12 mouse cellular contexts compared by ENCODE assay signal in the genomic region with DNA sequence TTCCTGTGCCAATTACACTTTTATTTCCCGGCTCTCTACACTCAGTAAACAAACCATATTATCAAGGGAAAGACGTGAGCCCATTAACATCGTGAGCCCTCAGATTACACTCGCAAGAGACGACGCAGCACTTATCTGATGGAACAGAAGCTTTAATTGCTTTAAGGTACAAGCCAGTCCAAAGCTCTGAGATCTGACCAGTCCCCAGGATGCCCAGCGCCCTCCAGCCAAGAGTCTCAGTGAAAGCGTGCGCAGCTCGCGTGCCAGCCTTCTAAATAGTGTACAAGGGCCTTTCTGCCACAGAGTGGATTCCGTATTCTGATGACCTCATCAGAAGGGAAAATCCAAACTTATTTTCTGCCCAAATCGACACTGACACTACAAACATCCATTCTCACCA. TPM values are rescaled to one million over a fixed set of nuclear protein-coding genes. Genes with fewer than 3 reads are reported as not detected.
A peak's percentile ranks its signal among the peaks of the same experiment; 100 is the strongest.
DNase-seq lines count a peak whose midpoint lies in the region; ATAC-seq lines count a peak whose summit lies in the region.
"Had no signal": no experiment of that assay in that cellular context is flagged by ENCODE, and none has a peak within 500 bp of the region (broad histone marks: within the 10 kb centered on the region; RNA-seq: fewer than 3 reads in every experiment).

No protein-coding gene starts in this region.

- no peak overlapping the region for H3K9ac ChIP-seq in heart, embryonic 14.5 days (ENCODE audit: low read length)
- H3K9ac ChIP-seq in hindbrain, embryonic 13.5 days, result no peak overlapping the region
- H3K9ac ChIP-seq: midbrain, embryonic 12.5 days had no signal

- 5% methylated on average over 13 of the region's 13 CpGs for WGBS in heart, embryonic 14.5 days
- 4% methylated on average over 13 of the region's 13 CpGs for WGBS in embryonic facial prominence, embryonic 10.5 days
- 8% methylated on average over 13 of the region's 13 CpGs for WGBS in hindbrain, embryonic 13.5 days

- peaks cover 2 to 18% of the 10 kb centered on the region in 2 experiments for H3K4me1 ChIP-seq in heart, embryonic 14.5 days (ENCODE audit: control insufficient read depth in 2 of 2, insufficient read depth in 2 of 2, low read length in 2 of 2)
- peaks cover 22% of the 10 kb centered on the region for H3K4me1 ChIP-seq in embryonic facial prominence, embryonic 10.5 days
- peaks cover 17% of the 10 kb centered on the region for H3K4me1 ChIP-seq in hindbrain, embryonic 13.5 days (replicated peaks)

- peaks cover 92% of the 10 kb centered on the region for H3K27me3 ChIP-seq in heart, embryonic 14.5 days (ENCODE audit: control insufficient read depth, insufficient read depth, low read length)
- H3K27me3 ChIP-seq in embryonic facial prominence, embryonic 10.5 days (replicated peaks; ENCODE audit: low read depth, poor library complexity, severe bottlenecking), result peaks cover 99% of the 10 kb centered on the region
- peaks cover 93% of the 10 kb centered on the region for H3K27me3 ChIP-seq in hindbrain, embryonic 13.5 days

- no peaks in the 10 kb centered on the region for H3K9me3 ChIP-seq in heart, embryonic 14.5 days (ENCODE audit: control insufficient read depth, low read length)
- H3K9me3 ChIP-seq in embryonic facial prominence, embryonic 10.5 days, result no peaks in the 10 kb centered on the region
- H3K9me3 ChIP-seq in hindbrain, embryonic 13.5 days, result no peaks in the 10 kb centered on the region
- H3K9me3 ChIP-seq: midbrain, embryonic 12.5 days had no signal

- DNase-seq in heart, adult 18-20 months, result no peak
- DNase-seq in embryonic facial prominence, embryonic 10.5 days (ENCODE audit: low spot score), result peak; percentile 23
- DNase-seq in mesoderm, embryonic 11.5 days (ENCODE audit: low read depth, low spot score), result peak; percentile 19
- no peak for DNase-seq in left cerebral cortex, adult 18-20 months (ENCODE audit: low spot score in 2 of 2)
- DNase-seq in B cell, adult 2 months, result no peak
- DNase-seq: cerebellum, adult 8-10 months; gastrocnemius, postnatal 14 days; kidney, adult 2 months had no signal

- H3K36me3 ChIP-seq in heart, embryonic 14.5 days (ENCODE audit: control insufficient read depth, insufficient read depth, low read length), result no peaks in the 10 kb centered on the region
- no peaks in the 10 kb centered on the region for H3K36me3 ChIP-seq in embryonic facial prominence, embryonic 10.5 days (replicated peaks)
- no peaks in the 10 kb centered on the region for H3K36me3 ChIP-seq in hindbrain, embryonic 13.5 days
- H3K36me3 ChIP-seq: midbrain, embryonic 12.5 days had no signal

- ATAC-seq in heart, embryonic 14.5 days (ENCODE audit: insufficient number of reproducible peaks, insufficient read depth, low FRiP score, low read depth), result no peak
- no peak for ATAC-seq in hindbrain, embryonic 13.5 days (ENCODE audit: low FRiP score)

- peak overlapping the region; percentile 92 for H3K4me2 ChIP-seq in heart, embryonic 14.5 days (ENCODE audit: low read length)
- H3K4me2 ChIP-seq in hindbrain, embryonic 13.5 days, result peak overlapping the region; percentile 93

- no peak overlapping the region for H3K27ac ChIP-seq in heart, embryonic 14.5 days (replicated peaks in 1 of 2; ENCODE audit: control insufficient read depth in 1 of 2, insufficient read depth in 1 of 2, low read depth in 2 of 2, low read length in 2 of 2)
- H3K27ac ChIP-seq in embryonic facial prominence, embryonic 10.5 days (replicated peaks), result no peak overlapping the region
- H3K27ac ChIP-seq in hindbrain, embryonic 13.5 days, result no peak overlapping the region
- H3K27ac ChIP-seq: midbrain, embryonic 12.5 days had no signal

- H3K4me3 ChIP-seq in heart, embryonic 14.5 days (ENCODE audit: control insufficient read depth in 1 of 2, insufficient read depth in 1 of 2, low read depth in 1 of 2, low read length in 2 of 2), result 0 out of 4 replicates have a peak overlapping the region, but pooled peaks of 1 of the 2 experiments have one; percentile 50
- H3K4me3 ChIP-seq in embryonic facial prominence, embryonic 10.5 days, result peak overlapping the region; percentile 63; the same call in 1 of the 2 replicates
- peak overlapping the region; percentile 56; the same call in 1 of the 2 replicates for H3K4me3 ChIP-seq in hindbrain, embryonic 13.5 days

RNA-seq across cellular contexts. Expression of gene Hoxd1, which starts 0.8 kb away (rescaled TPM):
- not detected in 2 replicates for polyA plus RNA-seq in heart, embryonic 14.5 days (2014; fragmentation: Nextera tagmentation; extraction: Ambion mirVana)
- not detected for total RNA-seq in heart, adult 18-20 months (2021)
- polyA plus RNA-seq in embryonic facial prominence, embryonic 10.5 days (2016; fragmentation: Nextera tagmentation; extraction: Ambion mirVana), result 0.20 and 0.39 TPM in 2 replicates
- 1.6 and 2.5 TPM in 2 replicates for polyA plus RNA-seq in hindbrain, embryonic 13.5 days (2015; fragmentation: Nextera tagmentation; extraction: Ambion mirVana)
- not detected for total RNA-seq in left cerebral cortex, adult 18-20 months (2021)
- total RNA-seq: gastrocnemius, postnatal 14 days had no signal
- polyA plus RNA-seq: liver, embryonic 16.5 days had no signal

RNA-seq across cellular contexts. Expression of gene Gm28230, which starts 35.4 kb away (rescaled TPM):
- 0.05 TPM in 1 of 2 replicates, not detected in the other for polyA plus RNA-seq in heart, embryonic 14.5 days (2014; fragmentation: Nextera tagmentation; extraction: Ambion mirVana)
- total RNA-seq in heart, adult 18-20 months (2021), result not detected
- polyA plus RNA-seq in embryonic facial prominence, embryonic 10.5 days (2016; fragmentation: Nextera tagmentation; extraction: Ambion mirVana), result not detected in 2 replicates
- 1.3 and 1.5 TPM in 2 replicates for polyA plus RNA-seq in hindbrain, embryonic 13.5 days (2015; fragmentation: Nextera tagmentation; extraction: Ambion mirVana)
- total RNA-seq in left cerebral cortex, adult 18-20 months (2021), result not detected
- polyA plus RNA-seq: liver, embryonic 16.5 days; midbrain, embryonic 12.5 days had no signal

RNA-seq across cellular contexts. Expression of gene Hoxd4, which starts 50.2 kb away (rescaled TPM):
- 0.34 TPM in 1 of 2 replicates, not detected in the other for polyA plus RNA-seq in heart, embryonic 14.5 days (2014; fragmentation: Nextera tagmentation; extraction: Ambion mirVana)
- under 1 TPM; 0.25 to 0.26 TPM for total RNA-seq in heart, adult 18-20 months (2021)
- polyA plus RNA-seq in embryonic facial prominence, embryonic 10.5 days (2016; fragmentation: Nextera tagmentation; extraction: Ambion mirVana), result not detected in 2 replicates
- 4.1 and 4.2 TPM in 2 replicates for polyA plus RNA-seq in hindbrain, embryonic 13.5 days (2015; fragmentation: Nextera tagmentation; extraction: Ambion mirVana)
- not detected for total RNA-seq in left cerebral cortex, adult 18-20 months (2021)
- polyA plus RNA-seq: liver, embryonic 16.5 days; midbrain, embryonic 12.5 days had no signal

RNA-seq across cellular contexts. Expression of gene Hoxd3, which starts 50.2 kb away (rescaled TPM):
- polyA plus RNA-seq in heart, embryonic 14.5 days (2014; fragmentation: Nextera tagmentation; extraction: Ambion mirVana), result 0.23 TPM in 1 of 2 replicates, not detected in the other
- total RNA-seq in heart, adult 18-20 months (2021), result not detected
- polyA plus RNA-seq in embryonic facial prominence, embryonic 10.5 days (2016; fragmentation: Nextera tagmentation; extraction: Ambion mirVana), result 1.7 and 6.9 TPM in 2 replicates
- 76.0 and 82.5 TPM in 2 replicates for polyA plus RNA-seq in hindbrain, embryonic 13.5 days (2015; fragmentation: Nextera tagmentation; extraction: Ambion mirVana)
- total RNA-seq in left cerebral cortex, adult 18-20 months (2021), result not detected
- total RNA-seq: gastrocnemius, postnatal 14 days had no signal
- polyA plus RNA-seq: midbrain, embryonic 12.5 days had no signal

RNA-seq across cellular contexts. Expression of gene Hoxd8, which starts 57.5 kb away (rescaled TPM):
- 0.36 and 0.61 TPM in 2 replicates for polyA plus RNA-seq in heart, embryonic 14.5 days (2014; fragmentation: Nextera tagmentation; extraction: Ambion mirVana)
- 1 to 10 TPM in 1 of 2 experiments, under 1 TPM in 1; 0.65 to 2.3 TPM for total RNA-seq in heart, adult 18-20 months (2021)
- polyA plus RNA-seq in embryonic facial prominence, embryonic 10.5 days (2016; fragmentation: Nextera tagmentation; extraction: Ambion mirVana), result not detected in 2 replicates
- 0.79 and 1.5 TPM in 2 replicates for polyA plus RNA-seq in hindbrain, embryonic 13.5 days (2015; fragmentation: Nextera tagmentation; extraction: Ambion mirVana)
- not detected for total RNA-seq in left cerebral cortex, adult 18-20 months (2021)

Comparison
In these comparisons a context has a peak if more than half of its experiments do, and no peak if none do; other contexts are left out.
1. DNase-seq: peak in embryonic facial prominence, embryonic 10.5 days (single experiment) and mesoderm, embryonic 11.5 days (single experiment); none in heart, adult 18-20 months (0 of 2), left cerebral cortex, adult 18-20 months (0 of 2) and B cell, adult 2 months (0 of 2).